Mouse (Mus musculus): ENCODE measurements around the gene Tcf20. TPM values are rescaled to one million over a fixed set of nuclear protein-coding genes. Genes with fewer than 3 reads are reported as not detected.
A peak's percentile ranks its signal among the peaks of the same experiment; 100 is the strongest.

The Tcf20 gene
- polyA plus RNA-seq, 1 experiment: 11.1 TPM

GRCm38 (mm10) chr15:82962536-82962935 lies 25.1 kb downstream of the Tcf20 start:
- Histone ChIP-seq H3K27me3 (ENCODE audit: control insufficient read depth, insufficient read depth, insufficient read length) (peaks cover 85% of the 10 kb centered on the region), H3K4me3 (no peak overlapping the region), H3K4me2 (ENCODE audit: low read depth) (no peak overlapping the region), H3K79me2 (ENCODE audit: control insufficient read depth, insufficient read depth) (no peaks in the 10 kb centered on the region), H3K36me3 (ENCODE audit: control insufficient read depth, insufficient read depth) (no peaks in the 10 kb centered on the region), H3ac (ENCODE audit: control insufficient read depth, insufficient read length) (no peak overlapping the region)
- TF ChIP-seq POLR2A (IDR thresholded peaks at IDR 0.05; ENCODE audit: insufficient read length, low read depth) (no peak), E2F4 (IDR thresholded peaks at IDR 0.05; ENCODE audit: insufficient read depth) (no peak), CEBPB (IDR thresholded peaks at IDR 0.05; ENCODE audit: insufficient read depth, poor library complexity, severe bottlenecking) (no peak), MAX (IDR thresholded peaks at IDR 0.05; ENCODE audit: low read depth) (no peak), TCF12 (IDR thresholded peaks at IDR 0.05; ENCODE audit: insufficient read depth, poor library complexity, severe bottlenecking) (no peak), MYOG (IDR thresholded peaks at IDR 0.05; ENCODE audit: control insufficient read depth in 1 of 3, insufficient read depth in 1 of 3, insufficient read length in 2 of 3, low read depth in 2 of 3) (no peak), MYOD1 (IDR thresholded peaks at IDR 0.05; ENCODE audit: control insufficient read depth in 1 of 3, insufficient read length in 2 of 3, low read depth in 2 of 3) (no peak), TCF3 (IDR thresholded peaks at IDR 0.05; ENCODE audit: insufficient read length, low read depth) (no peak), SRF (IDR thresholded peaks at IDR 0.05; ENCODE audit: control insufficient read depth, insufficient read length, low read depth) (no peak), REST (IDR thresholded peaks at IDR 0.05; ENCODE audit: insufficient read depth, insufficient read length) (no peak), USF1 (IDR thresholded peaks at IDR 0.05; ENCODE audit: low read depth) (no peak), POLR2AphosphoS2 (IDR thresholded peaks at IDR 0.05; ENCODE audit: insufficient read length, low read depth) (no peak)

- H3K4me3 ChIP-seq: no peak overlapping the region
- no peak overlapping the region for H3K4me2 ChIP-seq (ENCODE audit: low read depth)
- H3K27me3 ChIP-seq (ENCODE audit: control insufficient read depth, insufficient read depth, insufficient read length): peaks cover 88% of the 10 kb centered on the region
- H3K79me2 ChIP-seq (ENCODE audit: control insufficient read depth, insufficient read depth): no peaks in the 10 kb centered on the region
- TF ChIP-seq MYOD1 (IDR thresholded peaks at IDR 0.05; ENCODE audit: control insufficient read depth in 1 of 3, insufficient read length in 2 of 3, low read depth in 2 of 3): no peak
- no peak for TF ChIP-seq E2F4 (IDR thresholded peaks at IDR 0.05; ENCODE audit: insufficient read depth)
- no peak for TF ChIP-seq MAX (IDR thresholded peaks at IDR 0.05; ENCODE audit: low read depth)
- no peak for TF ChIP-seq USF1 (IDR thresholded peaks at IDR 0.05; ENCODE audit: low read depth)
- TF ChIP-seq POLR2A (IDR thresholded peaks at IDR 0.05; ENCODE audit: insufficient read length, low read depth): no peak
- TF ChIP-seq MYOG (IDR thresholded peaks at IDR 0.05; ENCODE audit: control insufficient read depth in 1 of 3, insufficient read depth in 1 of 3, insufficient read length in 2 of 3, low read depth in 2 of 3): no peak
- TF ChIP-seq TCF12 (IDR thresholded peaks at IDR 0.05; ENCODE audit: insufficient read depth, poor library complexity, severe bottlenecking): no peak
- TF ChIP-seq CEBPB (IDR thresholded peaks at IDR 0.05; ENCODE audit: insufficient read depth, poor library complexity, severe bottlenecking): no peak
- TF ChIP-seq SRF (IDR thresholded peaks at IDR 0.05; ENCODE audit: control insufficient read depth, insufficient read length, low read depth): no peak
- no peak for TF ChIP-seq POLR2AphosphoS2 (IDR thresholded peaks at IDR 0.05; ENCODE audit: insufficient read length, low read depth)
- no peak for TF ChIP-seq TCF3 (IDR thresholded peaks at IDR 0.05; ENCODE audit: insufficient read length, low read depth)
- no peak for TF ChIP-seq REST (IDR thresholded peaks at IDR 0.05; ENCODE audit: insufficient read depth, insufficient read length)
- no peaks in the 10 kb centered on the region for H3K36me3 ChIP-seq (ENCODE audit: control insufficient read depth, insufficient read depth)
- H3ac ChIP-seq (ENCODE audit: control insufficient read depth, insufficient read length): no peak overlapping the region
Observed at GRCm38 (mm10) chr15:82960786-82961561, 26.7 kb downstream of the Tcf20 start.

- TF ChIP-seq POLR2A (IDR thresholded peaks at IDR 0.05; ENCODE audit: insufficient read length, low read depth): no peak
- no peak for TF ChIP-seq CEBPB (IDR thresholded peaks at IDR 0.05; ENCODE audit: insufficient read depth, poor library complexity, severe bottlenecking)
- no peak for TF ChIP-seq TCF3 (IDR thresholded peaks at IDR 0.05; ENCODE audit: insufficient read length, low read depth)
- no peak for TF ChIP-seq REST (IDR thresholded peaks at IDR 0.05; ENCODE audit: insufficient read depth, insufficient read length)
- TF ChIP-seq USF1 (IDR thresholded peaks at IDR 0.05; ENCODE audit: low read depth): no peak
- TF ChIP-seq POLR2AphosphoS2 (IDR thresholded peaks at IDR 0.05; ENCODE audit: insufficient read length, low read depth): no peak
- TF ChIP-seq SRF (IDR thresholded peaks at IDR 0.05; ENCODE audit: control insufficient read depth, insufficient read length, low read depth): no peak
- no peak for TF ChIP-seq E2F4 (IDR thresholded peaks at IDR 0.05; ENCODE audit: insufficient read depth)
- TF ChIP-seq MYOG (IDR thresholded peaks at IDR 0.05; ENCODE audit: control insufficient read depth in 1 of 3, insufficient read depth in 1 of 3, insufficient read length in 2 of 3, low read depth in 2 of 3): no peak
- no peak for TF ChIP-seq MAX (IDR thresholded peaks at IDR 0.05; ENCODE audit: low read depth)
- no peak for TF ChIP-seq TCF12 (IDR thresholded peaks at IDR 0.05; ENCODE audit: insufficient read depth, poor library complexity, severe bottlenecking)
- no peak for TF ChIP-seq MYOD1 (IDR thresholded peaks at IDR 0.05; ENCODE audit: control insufficient read depth in 1 of 3, insufficient read length in 2 of 3, low read depth in 2 of 3)
- H3K4me3 ChIP-seq: no peak overlapping the region
- no peaks in the 10 kb centered on the region for H3K79me2 ChIP-seq (ENCODE audit: control insufficient read depth, insufficient read depth)
- H3K27me3 ChIP-seq (ENCODE audit: control insufficient read depth, insufficient read depth, insufficient read length): peaks cover 89% of the 10 kb centered on the region
- H3K36me3 ChIP-seq (ENCODE audit: control insufficient read depth, insufficient read depth): no peaks in the 10 kb centered on the region
- H3K4me2 ChIP-seq (ENCODE audit: low read depth): no peak overlapping the region
- H3ac ChIP-seq (ENCODE audit: control insufficient read depth, insufficient read length): no peak overlapping the region
Observed at GRCm38 (mm10) chr15:82959151-82959550, 28.5 kb downstream of the Tcf20 start.

GRCm38 (mm10) chr15:82958253-82958701 lies 29.4 kb downstream of the Tcf20 start:
- TF ChIP-seq TCF12 (IDR thresholded peaks at IDR 0.05; ENCODE audit: insufficient read depth, poor library complexity, severe bottlenecking) (no peak), USF1 (IDR thresholded peaks at IDR 0.05; ENCODE audit: low read depth) (no peak), MYOD1 (IDR thresholded peaks at IDR 0.05; ENCODE audit: control insufficient read depth in 1 of 3, insufficient read length in 2 of 3, low read depth in 2 of 3) (no peak), SRF (IDR thresholded peaks at IDR 0.05; ENCODE audit: control insufficient read depth, insufficient read length, low read depth) (no peak), MYOG (IDR thresholded peaks at IDR 0.05; ENCODE audit: control insufficient read depth in 1 of 3, insufficient read depth in 1 of 3, insufficient read length in 2 of 3, low read depth in 2 of 3) (no peak), MAX (IDR thresholded peaks at IDR 0.05; ENCODE audit: low read depth) (no peak), POLR2AphosphoS2 (IDR thresholded peaks at IDR 0.05; ENCODE audit: insufficient read length, low read depth) (no peak), REST (IDR thresholded peaks at IDR 0.05; ENCODE audit: insufficient read depth, insufficient read length) (no peak), E2F4 (IDR thresholded peaks at IDR 0.05; ENCODE audit: insufficient read depth) (no peak), TCF3 (IDR thresholded peaks at IDR 0.05; ENCODE audit: insufficient read length, low read depth) (no peak), POLR2A (IDR thresholded peaks at IDR 0.05; ENCODE audit: insufficient read length, low read depth) (no peak), CEBPB (IDR thresholded peaks at IDR 0.05; ENCODE audit: insufficient read depth, poor library complexity, severe bottlenecking) (no peak)
- Histone ChIP-seq H3K36me3 (ENCODE audit: control insufficient read depth, insufficient read depth) (no peaks in the 10 kb centered on the region), H3K27me3 (ENCODE audit: control insufficient read depth, insufficient read depth, insufficient read length) (peaks cover 95% of the 10 kb centered on the region), H3K4me2 (ENCODE audit: low read depth) (peak overlapping the region; percentile 13), H3ac (ENCODE audit: control insufficient read depth, insufficient read length) (no peak overlapping the region), H3K4me3 (no peak overlapping the region), H3K79me2 (ENCODE audit: control insufficient read depth, insufficient read depth) (no peaks in the 10 kb centered on the region)

Data from myocyte (in vitro differentiated cells).